8 mouse cellular contexts compared by ENCODE assay signal in the genomic region with DNA sequence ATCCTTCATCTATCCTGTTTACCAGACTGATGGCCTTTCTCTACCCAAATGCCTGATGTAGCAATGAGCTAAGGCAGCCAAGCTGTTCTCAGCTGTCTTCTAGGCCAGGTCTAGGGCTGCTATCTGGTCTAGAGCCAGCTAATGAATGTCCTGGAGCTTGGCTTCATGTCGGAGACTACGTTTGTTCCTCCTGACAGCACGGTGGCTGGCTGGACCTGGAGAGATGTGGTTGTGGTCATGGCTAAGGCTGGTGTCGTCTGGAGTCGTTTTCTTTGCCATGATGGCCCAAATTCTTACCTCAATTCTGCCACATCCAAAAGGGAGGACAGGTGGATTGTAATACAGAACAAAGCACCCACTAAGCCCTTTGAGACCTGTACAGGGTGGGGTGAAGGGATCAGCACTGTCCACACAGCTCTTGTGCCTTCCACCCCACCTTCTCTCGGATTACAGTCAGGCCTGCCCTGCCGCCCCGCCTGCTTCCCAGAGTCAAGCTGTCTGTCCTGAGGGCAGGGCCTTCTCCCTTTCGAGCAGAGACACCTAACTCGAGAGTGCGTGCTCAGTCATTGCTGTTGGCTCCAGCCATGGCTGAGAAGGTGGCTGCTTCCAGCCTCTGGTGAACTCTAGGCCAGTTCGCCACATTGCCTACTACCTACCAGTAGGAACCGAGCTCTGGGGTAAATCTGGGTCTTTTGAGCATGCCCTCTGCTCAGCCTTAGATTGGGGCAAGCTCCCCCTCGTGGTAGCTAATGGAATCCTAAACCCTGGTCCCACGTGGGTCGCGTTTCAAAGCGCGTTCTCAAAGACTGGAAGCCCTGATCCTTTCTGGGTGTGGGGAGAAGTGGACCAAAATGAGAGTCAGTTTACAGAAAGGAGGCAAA. TPM values are rescaled to one million over a fixed set of nuclear protein-coding genes. Genes with fewer than 3 reads are reported as not detected.
A peak's percentile ranks its signal among the peaks of the same experiment; 100 is the strongest.
DNase-seq lines count a peak whose midpoint lies in the region; ATAC-seq and TF ChIP-seq lines count a peak whose summit lies in the region.

No protein-coding gene starts in this region.

- peaks cover 3% of the 10 kb centered on the region; the same call in 1 of the 2 replicates for H3K9me3 ChIP-seq in forebrain, embryonic 16.5 days (ENCODE audit: control insufficient read depth, low read length)

- no peaks in the 10 kb centered on the region for H3K27me3 ChIP-seq in forebrain, embryonic 16.5 days (replicated peaks; ENCODE audit: control insufficient read depth, insufficient read depth, low read length)

- peak; percentile 80 for ATAC-seq in forebrain, embryonic 16.5 days
- ATAC-seq in neutrophil, adult 5-6 weeks (ENCODE audit: extremely low read depth, insufficient number of reproducible peaks, low FRiP score, poor library complexity, severe bottlenecking) = peak; percentile 63

- H3K27ac ChIP-seq in forebrain, embryonic 16.5 days (ENCODE audit: low read length) = no peak overlapping the region

- peaks cover 9% of the 10 kb centered on the region; the same call in 1 of the 2 replicates for H3K36me3 ChIP-seq in forebrain, embryonic 16.5 days (ENCODE audit: control insufficient read depth, insufficient read depth)

- peak overlapping the region; percentile 40 for H3K9ac ChIP-seq in forebrain, embryonic 16.5 days (replicated peaks; ENCODE audit: low read depth, low read length)

- DNase-seq in CD8-positive naive resting alpha-beta T cell, adult 2 months (ENCODE audit: low read depth in 2 of 2, low spot score in 2 of 2) = peak; percentile 72 to 84
- DNase-seq in cerebellum, adult 11-12 months = peak; percentile 70
- peak; percentile 70 for DNase-seq in heart, postnatal 36 days
- peak; percentile 71 to 86 for DNase-seq in layer of hippocampus, adult 18-20 months (ENCODE audit: low spot score in 2 of 2)
- DNase-seq in lung, adult 2 months = no peak
- peak; percentile 47 for DNase-seq in testis, postnatal 14 days (ENCODE audit: low spot score)

- peak overlapping the region; percentile 41 for H3K4me3 ChIP-seq in forebrain, embryonic 16.5 days (replicated peaks; ENCODE audit: low read length)
- H3K4me3 ChIP-seq in lung, adult 2 months (replicated peaks; ENCODE audit: extremely low read depth, low read depth, low read length) = peak overlapping the region; percentile 59

- H3K4me2 ChIP-seq in forebrain, embryonic 16.5 days (ENCODE audit: low read length) = peak overlapping the region; percentile 75

- TF ChIP-seq CTCF in lung, adult 2 months (IDR thresholded peaks at IDR 0.05; ENCODE audit: insufficient read depth, low read length) = peak; percentile 71

- no peak for TF ChIP-seq POLR2A in lung, adult 2 months (IDR thresholded peaks at IDR 0.05; ENCODE audit: borderline replicate concordance, extremely low read depth, low read depth, low read length)

- intact Hi-C loops in heart, postnatal 36 days (cut with DNase I) = loop anchor here (2.0 kb wide), 2 partner anchors 20 to 96 kb away; no protein-coding TSS in a partner anchor

- peaks cover 8% of the 10 kb centered on the region for H3K4me1 ChIP-seq in forebrain, embryonic 16.5 days (replicated peaks; ENCODE audit: control insufficient read depth, insufficient read depth, low read length)
- H3K4me1 ChIP-seq in lung, adult 2 months (ENCODE audit: control insufficient read depth, insufficient read depth, low read length) = 0 out of 2 replicates have a peak, but pooled peaks cover 2% of the 10 kb centered on the region

- WGBS in forebrain, embryonic 16.5 days = 41% methylated on average over 19 of the region's 19 CpGs
- 37% methylated on average over 19 of the region's 19 CpGs for WGBS in lung, adult 2 months

RNA-seq across cellular contexts. Expression of gene 1810055G02Rik, which starts 10.6 kb away (rescaled TPM):
- 37.2 and 38.7 TPM in 2 replicates for polyA plus RNA-seq in forebrain, embryonic 16.5 days (2015; fragmentation: Nextera tagmentation; extraction: Ambion mirVana)
- total RNA-seq in heart, postnatal 36 days (2021) = 1 to 10 TPM; 7.3 to 7.5 TPM
- total RNA-seq in layer of hippocampus, adult 18-20 months (2021) = 10 to 100 TPM; 23.4 to 24.3 TPM
- 36.3 and 41.4 TPM in 2 replicates for polyA plus RNA-seq in lung, adult 2 months (2012; rRNA removed)
- 3.1 and 5.1 TPM in 2 replicates for total RNA-seq in neutrophil, adult 5-6 weeks (2017)

RNA-seq across cellular contexts. Expression of gene Lrp5, which starts 32.4 kb away (rescaled TPM):
- 1.8 and 2.3 TPM in 2 replicates for polyA plus RNA-seq in forebrain, embryonic 16.5 days (2015; fragmentation: Nextera tagmentation; extraction: Ambion mirVana)
- total RNA-seq in heart, postnatal 36 days (2021) = 10 to 100 TPM; 51.3 to 60.3 TPM
- total RNA-seq in layer of hippocampus, adult 18-20 months (2021) = 10 to 100 TPM in 1 of 2 experiments, 1 to 10 TPM in 1; 9.2 to 10.4 TPM
- polyA plus RNA-seq in lung, adult 2 months (2012; rRNA removed) = 85.8 and 87.8 TPM in 2 replicates
- total RNA-seq in neutrophil, adult 5-6 weeks (2017) = 0.93 and 0.98 TPM in 2 replicates

RNA-seq across cellular contexts. Expression of gene Kmt5b, which starts 48.5 kb away (rescaled TPM):
- 56.7 and 58.5 TPM in 2 replicates for polyA plus RNA-seq in forebrain, embryonic 16.5 days (2015; fragmentation: Nextera tagmentation; extraction: Ambion mirVana)
- 10 to 100 TPM; 31.0 to 34.2 TPM for total RNA-seq in heart, postnatal 36 days (2021)
- 10 to 100 TPM; 50.1 to 51.6 TPM for total RNA-seq in layer of hippocampus, adult 18-20 months (2021)
- polyA plus RNA-seq in lung, adult 2 months (2012; rRNA removed) = 19.6 and 23.7 TPM in 2 replicates
- 159 and 166 TPM in 2 replicates for total RNA-seq in neutrophil, adult 5-6 weeks (2017)

Comparison
In these comparisons a context has a peak if more than half of its experiments do, and no peak if none do; other contexts are left out.
1. RNA of gene Lrp5, which starts 32.4 kb away (total RNA-seq): 51.3 to 60.3 TPM in heart, postnatal 36 days; 9.2 to 10.4 TPM in layer of hippocampus, adult 18-20 months and 0.93 to 0.98 TPM in neutrophil, adult 5-6 weeks; every median in the first group is over 4 times any median in the second.